Mouse (Mus musculus) CH12.LX (cell line): Measurements from ENCODE around the gene Exoc6b.

ENCODE experiments used
- CHD2 ChIP-seq: IDR thresholded peaks from 2 replicates; pipeline ENCODE4 v1.6.1; 2011; ENCODE audit warnings: low read length, improper control_type of control experiment
- CTCF ChIP-seq, 2 experiments: IDR thresholded peaks in 1 of 2; conservative IDR thresholded peaks in 1 of 2; 2 replicates each; pipeline ENCODE4 v1.5.1; 2011 to 2012; ENCODE audit warnings: low read depth in 2 of 2, low read length in 2 of 2, improper control_type of control experiment in 1 of 2, inconsistent platforms in 1 of 2, mild to moderate bottlenecking in 1 of 2, moderate library complexity in 1 of 2
- GABPA ChIP-seq: IDR thresholded peaks from 2 replicates; pipeline ENCODE4 v1.6.1; 2012; ENCODE audit warnings: low read depth, low read length, improper control_type of control experiment, inconsistent platforms; ENCODE audit not compliant: insufficient replicate concordance
- HCFC1 ChIP-seq: IDR thresholded peaks from 2 replicates; pipeline ENCODE4 v1.6.1; 2012; ENCODE audit warnings: low read depth, mild to moderate bottlenecking, inconsistent platforms, low read length, improper control_type of control experiment
- MAZ ChIP-seq: IDR thresholded peaks from 2 replicates; pipeline ENCODE4 v1.6.1; 2012; ENCODE audit warnings: low read depth, mild to moderate bottlenecking, inconsistent platforms, low read length, improper control_type of control experiment, moderate library complexity
- NELFE ChIP-seq: IDR thresholded peaks from 2 replicates; pipeline ENCODE4 v1.6.1; 2011; ENCODE audit warnings: low read depth, low read length, improper control_type of control experiment
- POLR2A ChIP-seq: IDR thresholded peaks from 2 replicates; pipeline ENCODE4 v1.6.1; 2011; ENCODE audit warnings: low read depth, mild to moderate bottlenecking, improper control_type of control experiment, low read length
- RCOR1 ChIP-seq: conservative IDR thresholded peaks from 2 replicates; pipeline ENCODE4 v1.6.1; 2012; ENCODE audit warnings: low read depth, mild to moderate bottlenecking, inconsistent platforms, low read length, improper control_type of control experiment
- SIN3A ChIP-seq: IDR thresholded peaks from 2 replicates; pipeline ENCODE4 v1.6.1; 2012; ENCODE audit warnings: low read length, improper control_type of control experiment, inconsistent platforms
- SMC3 ChIP-seq: IDR thresholded peaks from 2 replicates; pipeline ENCODE4 v1.6.1; 2011; ENCODE audit warnings: low read depth, low read length, improper control_type of control experiment
- UBTF ChIP-seq: IDR thresholded peaks from 2 replicates; pipeline ENCODE4 v1.6.1; 2012; ENCODE audit warnings: low read depth, mild to moderate bottlenecking, inconsistent platforms, low read length, improper control_type of control experiment, moderate library complexity
- ZC3H11A ChIP-seq: IDR thresholded peaks from 2 replicates; pipeline ENCODE4 v1.6.1; 2012; ENCODE audit warnings: low read depth, mild to moderate bottlenecking, inconsistent platforms, low read length, improper control_type of control experiment
- ZMIZ1 ChIP-seq: IDR thresholded peaks from 2 replicates; pipeline ENCODE4 v1.6.1; 2012; ENCODE audit warnings: low read depth, mild to moderate bottlenecking, inconsistent platforms, low read length, improper control_type of control experiment

DNA sequence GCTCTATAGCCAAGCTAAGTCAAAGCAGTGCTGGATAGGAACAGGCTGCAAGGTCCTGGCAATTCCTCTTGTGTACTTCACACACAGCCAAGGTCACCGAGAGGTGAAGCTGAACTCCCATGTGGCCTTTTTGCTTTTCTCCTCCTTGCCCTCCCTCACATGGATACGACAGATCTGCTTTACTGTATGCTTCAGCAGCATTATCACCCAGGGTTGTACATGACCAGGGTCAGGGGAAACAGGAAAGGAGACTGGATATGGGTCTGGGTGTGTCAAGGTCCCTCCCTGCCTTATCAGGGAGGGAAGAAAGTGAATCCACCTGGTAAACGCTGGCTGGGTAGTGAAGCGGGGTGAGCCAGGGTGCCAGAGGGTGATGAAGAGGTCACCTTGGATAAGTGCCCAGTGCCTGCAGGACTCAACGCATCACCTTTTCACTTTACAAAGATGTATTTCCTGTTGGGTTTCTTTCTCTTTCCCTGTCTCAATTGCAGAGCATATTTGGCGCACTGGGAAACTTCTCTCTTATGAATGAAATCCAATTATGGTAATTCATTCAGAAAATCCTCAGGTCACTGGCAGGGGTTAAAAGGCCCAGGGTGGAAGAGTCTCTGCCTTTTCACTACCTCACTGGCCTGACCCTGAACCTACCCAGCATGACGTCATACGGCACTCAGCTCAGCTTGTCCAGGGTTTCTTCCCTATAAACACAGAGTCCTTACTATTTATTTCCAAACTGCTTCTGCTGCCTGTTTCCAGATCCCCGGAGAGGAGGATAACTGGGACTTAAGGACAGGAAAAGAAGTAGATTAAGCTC is 371.6 kb downstream of the Exoc6b start:
- TF ChIP-seq CTCF (conservative IDR thresholded peaks at IDR 0.05 in 1 of 2, IDR thresholded peaks at IDR 0.05 in 1 of 2; ENCODE audit: low read depth in 2 of 2, low read length in 2 of 2): no peak
- TF ChIP-seq ZC3H11A: no peak
- TF ChIP-seq POLR2A: no peak
- no peak for TF ChIP-seq CHD2
- TF ChIP-seq GABPA: no peak
- no peak for TF ChIP-seq SIN3A
- TF ChIP-seq HCFC1: no peak
- TF ChIP-seq NELFE: no peak
- TF ChIP-seq SMC3: no peak
- no peak for TF ChIP-seq ZMIZ1
- no peak for TF ChIP-seq UBTF
- no peak for TF ChIP-seq RCOR1
- TF ChIP-seq MAZ: no peak
